Mouse (Mus musculus): ENCODE measurements around the gene Hist1h2bj. TPM values are rescaled to one million over a fixed set of nuclear protein-coding genes. Genes with fewer than 3 reads are reported as not detected.
A peak's percentile ranks its signal among the peaks of the same experiment; 100 is the strongest.
"Not testable (repeated sequence)": the region's sequence is repeated elsewhere in the genome, so short reads cannot be mapped to it uniquely, and the experiment has no call there.

The Hist1h2bj gene
- polyA plus RNA-seq, 1 experiment from 2014 or later: 15.8 TPM

DNA sequence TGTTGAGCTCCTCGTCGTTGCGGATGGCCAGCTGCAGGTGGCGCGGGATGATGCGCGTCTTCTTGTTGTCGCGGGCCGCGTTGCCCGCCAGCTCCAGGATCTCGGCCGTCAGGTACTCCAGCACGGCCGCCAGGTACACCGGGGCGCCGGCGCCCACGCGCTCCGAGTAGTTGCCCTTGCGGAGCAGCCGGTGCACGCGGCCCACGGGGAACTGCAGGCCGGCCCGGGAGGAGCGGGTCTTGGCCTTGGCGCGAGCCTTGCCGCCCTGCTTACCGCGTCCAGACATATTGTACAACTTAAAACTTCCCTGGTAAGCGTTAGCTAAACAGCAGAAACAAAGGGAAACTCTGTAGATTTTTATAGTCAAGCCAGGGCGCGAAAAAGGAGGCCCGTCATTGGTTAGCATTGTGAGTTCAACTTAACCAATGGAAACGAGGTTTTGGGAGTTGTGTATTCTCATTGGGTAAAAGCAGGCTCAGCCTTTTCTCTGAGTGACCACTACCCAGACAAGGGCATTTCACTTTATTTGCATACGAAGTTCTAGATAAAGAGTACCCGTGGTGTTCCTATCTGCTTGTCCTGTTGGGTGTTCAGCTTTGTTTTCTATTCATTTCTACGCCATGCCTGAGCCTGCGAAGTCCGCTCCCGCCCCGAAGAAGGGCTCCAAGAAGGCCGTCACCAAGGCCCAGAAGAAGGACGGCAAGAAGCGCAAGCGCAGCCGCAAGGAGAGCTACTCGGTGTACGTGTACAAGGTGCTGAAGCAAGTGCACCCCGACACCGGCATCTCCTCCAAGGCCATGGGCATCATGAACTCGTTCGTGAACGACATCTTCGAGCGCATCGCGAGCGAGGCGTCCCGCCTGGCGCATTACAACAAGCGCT, 7.5 kb upstream of the Hist1h2bj start, which contains the start of the genes Hist1h2ah and Hist1h2bk:
Gene Hist1h2ah (minus strand): TSS at position 302 of the 882 bp plus-strand sequence.
Gene Hist1h2bk (plus strand): TSS at position 604 of the 882 bp plus-strand sequence.
- Histone ChIP-seq H3K4me2 (peak within 1 kb of the TSS; percentile 67), H3K9ac (peak within 1 kb of the TSS; percentile 68), H3K4me3 (replicated peaks) (peak within 1 kb of the TSS; percentile 43), H3K4me1 (peaks cover 29% of the 10 kb centered on the region), H3K27ac (peak within 1 kb of the TSS; percentile 96)
- WGBS: under 1% methylated on average over 27 of the region's 69 CpGs
- H3K9me3 ChIP-seq; H3K27me3 ChIP-seq; H3K36me3 ChIP-seq (replicated peaks): not testable (repeated sequence)
- peak; percentile 98 for ATAC-seq (ENCODE audit: low FRiP score)

DNA sequence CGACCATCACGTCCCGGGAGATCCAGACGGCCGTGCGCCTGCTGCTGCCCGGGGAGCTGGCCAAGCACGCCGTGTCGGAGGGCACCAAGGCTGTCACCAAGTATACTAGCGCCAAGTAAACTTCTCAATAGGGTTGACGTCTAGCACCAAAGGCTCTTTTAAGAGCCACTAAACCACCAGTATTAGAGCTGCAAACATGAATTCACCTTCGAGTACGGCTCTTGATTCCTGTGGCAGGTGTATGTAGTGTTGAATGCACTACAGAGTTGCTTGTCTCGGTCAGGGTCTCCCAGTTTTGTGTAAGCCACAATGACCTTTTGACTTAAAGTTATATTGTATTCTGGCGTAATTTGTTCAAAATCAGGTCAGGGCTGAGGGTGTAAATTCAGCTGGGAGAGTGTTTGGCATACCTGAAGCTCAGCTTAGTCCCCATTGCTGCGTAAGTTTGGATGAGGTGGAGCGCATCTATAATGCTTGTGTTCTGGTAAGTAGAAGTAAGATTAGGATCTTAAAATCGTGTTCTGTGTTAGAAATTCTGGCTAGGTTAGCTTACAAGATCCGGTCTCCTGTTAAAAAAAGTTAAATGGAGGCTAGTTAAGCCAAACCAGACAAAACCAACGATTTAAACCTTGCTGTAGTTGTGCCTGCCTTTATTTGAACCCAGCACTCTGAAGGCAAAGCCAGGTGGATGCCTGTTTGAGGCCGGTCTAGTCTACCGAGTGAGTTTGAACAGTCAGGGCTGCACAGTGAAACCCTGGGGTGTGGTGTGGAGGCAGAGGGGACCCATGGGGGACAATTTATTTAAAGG, 6.7 kb upstream of the Hist1h2bj start:
- peak; percentile 15 for ATAC-seq (ENCODE audit: low FRiP score)
- WGBS: 1% methylated on average over 21 of the region's 23 CpGs

DNA sequence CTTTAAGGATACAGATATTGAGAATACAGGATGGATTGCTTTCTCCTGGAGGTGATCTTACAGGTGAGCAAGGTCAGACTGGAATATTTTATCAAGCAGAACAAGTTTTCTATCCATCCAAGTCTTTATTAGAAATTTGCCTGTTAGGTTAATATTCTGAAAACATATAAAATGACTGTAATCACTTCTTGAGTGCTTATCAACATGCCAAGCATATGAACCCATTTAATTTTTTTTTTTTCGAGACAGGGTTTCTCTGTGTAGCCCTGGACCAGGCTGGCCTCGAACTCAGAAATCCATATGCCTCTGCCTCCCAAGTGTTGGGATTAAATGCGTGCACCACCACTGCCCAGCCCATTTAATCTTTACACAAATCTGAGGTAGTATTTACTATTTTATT, 6.0 kb upstream of the Hist1h2bj start:
- peak overlapping the region; percentile 64 for H3K9ac ChIP-seq
- peak overlapping the region; percentile 96 for H3K27ac ChIP-seq
- no peaks in the 10 kb centered on the region for H3K27me3 ChIP-seq
- 59% methylated on average over 3 of the region's 3 CpGs for WGBS
- peak overlapping the region; percentile 40 for H3K4me3 ChIP-seq (replicated peaks)
- H3K36me3 ChIP-seq (replicated peaks): no peaks in the 10 kb centered on the region
- peaks cover 33% of the 10 kb centered on the region for H3K4me1 ChIP-seq
- ATAC-seq (ENCODE audit: low FRiP score): no peak
- peak overlapping the region; percentile 67 for H3K4me2 ChIP-seq
- no peaks in the 10 kb centered on the region for H3K9me3 ChIP-seq

More for the DNA sequence above, 6.7 kb upstream of the Hist1h2bj start:
- no peaks in the 10 kb centered on the region for H3K36me3 ChIP-seq (replicated peaks)
- no peaks in the 10 kb centered on the region for H3K9me3 ChIP-seq
- peaks cover 32% of the 10 kb centered on the region for H3K4me1 ChIP-seq
- no peaks in the 10 kb centered on the region for H3K27me3 ChIP-seq
- peak overlapping the region; percentile 67 for H3K4me2 ChIP-seq
- H3K9ac ChIP-seq: peak overlapping the region; percentile 64
- H3K4me3 ChIP-seq (replicated peaks): peak overlapping the region; percentile 40
- peak overlapping the region; percentile 96 for H3K27ac ChIP-seq

DNA sequence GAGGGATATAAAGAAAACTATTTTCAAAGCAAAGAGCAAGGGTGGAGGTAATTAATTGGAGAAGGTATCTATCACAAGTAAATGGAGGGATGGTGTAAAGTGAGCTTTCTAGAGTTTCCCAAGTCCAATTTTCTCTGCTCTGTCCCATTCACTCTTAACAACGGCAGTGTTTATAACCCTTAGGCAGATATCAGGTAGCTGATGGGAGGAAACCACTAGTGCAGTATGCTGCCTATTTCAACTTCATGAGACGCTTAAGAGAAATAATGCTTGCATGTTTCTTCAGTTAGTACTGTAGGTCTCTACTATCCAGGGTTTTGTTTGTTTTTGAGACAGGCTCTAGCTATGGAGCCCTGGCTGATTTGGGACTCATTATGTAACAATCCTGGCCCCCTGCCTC, 5.6 kb upstream of the Hist1h2bj start:
- no peaks in the 10 kb centered on the region for H3K36me3 ChIP-seq (replicated peaks)
- H3K4me3 ChIP-seq (replicated peaks): no peak overlapping the region
- no peak overlapping the region for H3K9ac ChIP-seq
- no peak overlapping the region for H3K4me2 ChIP-seq
- no peaks in the 10 kb centered on the region for H3K9me3 ChIP-seq
- WGBS: 74% methylated on average over 2 of the region's 2 CpGs
- peak overlapping the region; percentile 96 for H3K27ac ChIP-seq
- no peak for ATAC-seq (ENCODE audit: low FRiP score)
- H3K4me1 ChIP-seq: peaks cover 37% of the 10 kb centered on the region
- no peaks in the 10 kb centered on the region for H3K27me3 ChIP-seq

DNA sequence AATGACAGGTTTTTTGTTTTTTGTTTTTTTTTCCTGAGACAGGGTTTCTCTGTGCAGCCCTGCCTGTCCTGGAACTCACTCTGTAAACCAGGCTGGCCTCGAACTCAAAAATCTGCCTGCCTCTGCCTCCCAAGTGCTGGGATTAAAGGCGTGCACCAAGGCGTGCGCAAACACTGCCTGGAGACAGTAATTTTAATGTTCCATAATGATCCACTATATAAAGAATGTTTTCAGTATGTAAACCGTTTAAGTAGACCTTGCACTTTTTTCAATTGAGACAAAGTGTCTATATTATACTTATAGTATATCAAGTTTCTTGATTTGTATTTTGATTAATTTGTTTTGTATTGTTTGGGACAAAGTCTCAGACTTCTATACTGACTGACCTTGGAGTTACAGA, 3.6 kb upstream of the Hist1h2bj start:
- Histone ChIP-seq H3K9me3 (no peaks in the 10 kb centered on the region), H3K4me1 (peaks cover 33% of the 10 kb centered on the region), H3K36me3 (replicated peaks) (no peaks in the 10 kb centered on the region), H3K27ac (peak overlapping the region; percentile 97), H3K27me3 (no peaks in the 10 kb centered on the region), H3K4me3 (replicated peaks) (no peak overlapping the region), H3K9ac (no peak overlapping the region), H3K4me2 (peak overlapping the region; percentile 77; the same call in 1 of the 2 replicates)
- no peak for ATAC-seq (ENCODE audit: low FRiP score)
- WGBS: 66% methylated on average over 5 of the region's 5 CpGs

DNA sequence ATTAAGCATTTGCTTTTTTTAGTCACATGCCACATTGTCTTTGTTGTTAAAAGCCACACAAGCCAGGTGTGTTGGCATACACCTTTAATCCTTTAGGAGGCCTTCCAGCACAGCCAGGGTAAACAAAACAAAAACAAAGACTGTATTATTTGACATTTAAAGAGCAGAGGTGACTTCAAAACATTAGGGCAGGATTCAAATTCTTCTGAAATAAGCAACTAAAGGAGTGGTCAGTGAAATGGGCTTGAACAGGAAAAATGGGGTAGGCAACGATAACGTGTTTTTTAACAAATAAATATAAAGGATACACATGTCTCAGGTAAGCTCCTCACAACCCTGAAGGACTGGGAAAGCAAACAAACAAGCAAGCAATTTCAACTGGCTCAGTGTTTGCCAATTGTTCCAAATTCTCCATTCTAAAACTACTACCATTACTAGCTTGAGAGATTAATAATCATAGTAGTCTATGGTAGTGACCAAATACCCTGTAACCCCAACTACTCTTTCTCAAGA, 3.0 kb upstream of the Hist1h2bj start:
- no peaks in the 10 kb centered on the region for H3K27me3 ChIP-seq
- peak overlapping the region; percentile 48 for H3K4me3 ChIP-seq (replicated peaks)
- peak overlapping the region; percentile 97 for H3K27ac ChIP-seq
- ATAC-seq (ENCODE audit: low FRiP score): no peak
- H3K4me1 ChIP-seq: peaks cover 27% of the 10 kb centered on the region
- peak overlapping the region; percentile 72 for H3K9ac ChIP-seq
- H3K4me2 ChIP-seq: peak overlapping the region; percentile 77
- no peaks in the 10 kb centered on the region for H3K9me3 ChIP-seq
- no peaks in the 10 kb centered on the region for H3K36me3 ChIP-seq (replicated peaks)
- WGBS: 15% methylated on average over 2 of the region's 2 CpGs

DNA sequence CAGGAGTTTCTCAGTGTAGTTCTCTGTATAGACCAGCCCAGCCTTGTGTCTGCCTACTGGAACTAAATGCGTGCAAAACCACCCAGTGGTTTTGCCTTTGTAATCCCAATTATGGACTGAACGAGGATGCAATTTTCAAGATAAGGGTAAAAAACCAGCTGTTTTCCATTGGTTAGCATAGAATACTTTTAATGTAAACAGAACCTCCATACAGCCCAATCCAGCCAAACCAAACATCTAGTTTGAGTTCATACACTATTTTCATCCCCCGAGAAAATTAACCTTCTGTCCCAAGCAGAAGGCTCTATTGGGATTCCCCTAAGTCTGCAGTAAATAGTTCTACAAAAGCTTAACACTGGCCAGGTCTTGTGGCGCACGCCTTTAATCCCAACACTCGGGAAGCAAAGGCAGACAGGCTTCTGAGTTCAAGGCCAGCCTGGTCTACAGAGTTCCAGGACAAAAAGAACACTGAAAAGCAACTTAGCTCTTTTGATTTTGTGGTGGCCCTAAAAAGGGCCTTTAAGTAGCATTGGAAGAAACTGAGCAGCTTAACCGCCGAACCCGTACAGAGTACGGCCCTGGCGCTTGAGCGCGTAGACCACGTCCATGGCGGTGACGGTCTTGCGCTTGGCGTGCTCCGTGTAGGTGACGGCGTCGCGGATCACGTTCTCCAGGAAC, 2.4 kb upstream of the Hist1h2bj start:
- ATAC-seq (ENCODE audit: low FRiP score): peak; percentile 15
- Histone ChIP-seq H3K36me3 (replicated peaks) (no peaks in the 10 kb centered on the region), H3K9me3 (no peaks in the 10 kb centered on the region), H3K27me3 (no peaks in the 10 kb centered on the region), H3K27ac (peak overlapping the region; percentile 97), H3K9ac (peak overlapping the region; percentile 72), H3K4me1 (peaks cover 27% of the 10 kb centered on the region), H3K4me3 (replicated peaks) (peak overlapping the region; percentile 48), H3K4me2 (peak overlapping the region; percentile 77)
- WGBS: 1% methylated on average over 24 of the region's 24 CpGs

DNA sequence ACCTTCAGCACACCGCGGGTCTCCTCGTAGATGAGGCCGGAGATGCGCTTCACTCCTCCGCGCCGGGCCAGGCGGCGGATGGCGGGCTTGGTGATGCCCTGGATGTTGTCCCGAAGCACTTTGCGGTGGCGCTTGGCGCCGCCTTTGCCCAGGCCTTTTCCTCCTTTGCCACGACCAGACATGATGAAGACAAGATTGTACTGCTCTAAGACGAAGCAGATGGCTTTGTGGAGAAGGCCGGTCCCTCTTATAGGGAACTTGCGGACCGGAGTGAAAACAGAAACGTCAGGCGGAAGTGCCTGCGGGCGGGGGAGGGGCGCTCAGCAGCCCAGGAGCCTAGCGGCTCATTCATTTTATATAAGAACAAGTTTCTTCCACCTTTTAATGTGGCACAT, 1.9 kb upstream of the Hist1h2bj start, which contains the start of gene Hist1h4i:
Gene Hist1h4i (minus strand): TSS at position 221 of the 395 bp plus-strand sequence.
- H3K27me3 ChIP-seq; H3K9me3 ChIP-seq; H3K36me3 ChIP-seq (replicated peaks): not testable (repeated sequence)
- peak within 1 kb of the TSS; percentile 72 for H3K9ac ChIP-seq
- peak within 1 kb of the TSS; percentile 77 for H3K4me2 ChIP-seq
- H3K4me3 ChIP-seq (replicated peaks): peak within 1 kb of the TSS; percentile 48
- 0% methylated on average over 27 of the region's 27 CpGs for WGBS
- peak; percentile 70 for ATAC-seq (ENCODE audit: low FRiP score)
- H3K27ac ChIP-seq: peak within 1 kb of the TSS; percentile 97
- peaks cover 26% of the 10 kb centered on the region for H3K4me1 ChIP-seq

DNA sequence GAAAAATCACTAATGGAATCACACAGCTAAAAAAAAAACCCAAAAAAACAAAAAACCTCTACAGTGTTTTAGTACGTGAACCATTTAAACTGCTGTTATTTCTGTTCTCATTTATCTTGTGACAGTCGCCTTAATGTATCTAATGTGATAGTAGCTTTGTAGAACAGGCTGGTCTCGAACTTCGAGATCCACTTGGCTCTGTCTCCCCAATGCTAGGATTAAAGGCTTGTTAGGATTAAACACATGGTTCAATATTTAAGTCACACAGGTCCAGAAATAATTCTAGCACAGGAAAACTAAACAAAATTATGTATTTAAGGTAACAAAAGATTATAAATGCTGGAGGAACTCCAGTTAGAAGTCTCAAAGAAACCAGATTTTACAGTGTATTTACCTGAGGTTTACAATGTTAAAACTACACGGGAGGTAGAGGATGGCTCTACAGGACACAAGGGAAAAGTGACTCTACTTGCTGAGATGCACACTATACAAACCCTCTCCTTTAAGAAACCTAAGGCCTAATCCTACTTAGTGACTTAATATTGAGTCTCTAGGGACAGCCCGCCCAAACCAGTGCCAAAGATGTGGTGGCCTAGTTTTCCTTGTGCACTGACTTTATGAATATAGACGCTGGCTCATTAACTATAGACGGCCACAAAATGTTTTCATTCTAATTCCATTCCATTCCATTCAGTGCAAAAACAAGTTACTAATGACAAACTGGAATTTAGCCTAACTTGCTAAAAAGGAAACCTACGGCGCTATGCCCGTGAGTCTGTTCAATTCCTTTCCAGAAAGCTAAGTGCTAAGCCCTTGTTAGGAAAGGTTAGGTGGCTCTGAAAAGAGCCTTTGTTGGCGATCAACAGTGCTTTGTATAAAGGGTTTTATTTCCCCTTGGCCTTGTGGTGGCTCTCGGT, 1.1 kb upstream of the Hist1h2bj start:
- WGBS: 2% methylated on average over 13 of the region's 13 CpGs

DNA sequence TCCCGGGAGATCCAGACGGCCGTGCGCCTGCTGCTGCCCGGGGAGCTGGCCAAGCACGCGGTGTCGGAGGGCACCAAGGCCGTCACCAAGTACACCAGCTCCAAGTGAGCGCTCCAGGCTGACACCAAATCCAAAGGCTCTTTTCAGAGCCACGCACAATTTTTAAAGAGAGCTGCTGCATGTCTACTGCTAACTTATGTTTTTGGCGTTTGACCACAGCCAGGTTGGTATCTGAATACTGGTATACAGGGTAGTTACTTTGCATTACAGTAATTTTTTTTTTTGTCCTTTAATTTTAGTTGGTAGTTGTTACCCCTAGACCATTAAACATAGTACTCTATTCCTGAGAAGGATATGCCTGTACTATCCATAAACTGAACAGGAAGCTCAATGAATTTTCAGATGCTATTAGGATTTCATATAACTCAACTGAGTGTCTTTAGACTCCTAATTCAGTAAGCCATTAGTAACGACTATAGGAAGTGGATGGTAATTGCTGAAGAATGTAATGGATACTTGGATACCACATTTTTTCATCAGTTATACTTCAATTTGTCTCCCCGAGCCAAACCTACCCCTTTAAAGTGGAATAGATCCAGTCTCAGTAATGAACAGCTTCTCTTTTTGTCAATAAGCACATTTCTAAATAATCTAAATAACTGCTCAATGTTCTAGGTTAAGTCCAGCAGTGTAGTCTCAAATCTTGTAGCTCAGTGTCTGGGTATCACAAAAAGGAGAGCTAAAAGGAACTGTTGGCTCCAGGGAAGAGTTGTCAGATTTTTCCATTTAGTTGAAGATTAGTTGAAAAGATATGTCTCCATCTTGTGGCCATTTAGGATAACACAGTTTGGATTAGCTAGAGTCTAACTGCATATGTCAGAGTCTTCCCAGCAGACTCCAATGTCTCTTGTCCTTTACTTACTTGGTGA, 753 bp downstream of the Hist1h2bj start:
- Histone ChIP-seq H3K4me1 (peaks cover 18% of the 10 kb centered on the region), H3K27ac (peak overlapping the region; percentile 90), H3K4me2 (peak overlapping the region; percentile 60), H3K36me3 (replicated peaks) (no peaks in the 10 kb centered on the region), H3K9me3 (no peaks in the 10 kb centered on the region), H3K4me3 (replicated peaks) (peak overlapping the region; percentile 42), H3K27me3 (no peaks in the 10 kb centered on the region), H3K9ac (peak overlapping the region; percentile 60)
- WGBS: 3% methylated on average over 14 of the region's 14 CpGs
- ATAC-seq (ENCODE audit: low FRiP score): peak; percentile 18

More for the DNA sequence above, 1.1 kb upstream of the Hist1h2bj start:
- H3K27me3 ChIP-seq: no peaks in the 10 kb centered on the region
- peak overlapping the region; percentile 77 for H3K4me2 ChIP-seq
- peak overlapping the region; percentile 97 for H3K27ac ChIP-seq
- H3K9me3 ChIP-seq: no peaks in the 10 kb centered on the region
- H3K9ac ChIP-seq: peak overlapping the region; percentile 65
- H3K36me3 ChIP-seq (replicated peaks): no peaks in the 10 kb centered on the region
- peak overlapping the region; percentile 40 for H3K4me3 ChIP-seq (replicated peaks)
- peaks cover 19% of the 10 kb centered on the region for H3K4me1 ChIP-seq
- ATAC-seq (ENCODE audit: low FRiP score): no peak
